Mouse (Mus musculus) thymus, postnatal 0 days (tissue): ENCODE data around the gene Ctbp2. TPM values are rescaled to one million over a fixed set of nuclear protein-coding genes. Genes with fewer than 3 reads are reported as not detected.

ENCODE experiments used
- DNase-seq: peaks from one replicate; pipeline ENCODE4 v3.0.0-alpha.2; 2015; ENCODE audit warnings: low spot score
- polyA plus RNA-seq: library from polyadenylated mRNA; unstranded; fragments of >200 nt; fragmentation: Nextera tagmentation; extraction: Ambion mirVana; gene quantifications from 2 replicates; pipeline ENCODE4 v1.2.1, GENCODE M21; 2015

Ctbp2 gene
- polyA plus RNA-seq, 1 experiment from 2014 or later = 11.9 TPM

GRCm38 (mm10) chr7:132940569-132940968 is 183.6 kb downstream of the Ctbp2 start:
- no peak for DNase-seq

- DNase-seq = no peak
These were observed 185.0 kb downstream of the Ctbp2 start for GRCm38 (mm10) chr7:132939118-132939517.

Other genes starting within 250 kb of the Ctbp2 start
- gene Zranb1, start 193.2 kb downstream of the Ctbp2 start, polyA plus RNA-seq = 9.7 and 12.7 TPM in 2 replicates
- gene Fgfr2, start 1.0 kb downstream of the Ctbp2 start, polyA plus RNA-seq = 23.6 and 24.2 TPM in 2 replicates